Mouse (Mus musculus): ENCODE results near the gene Lat.

DNA sequence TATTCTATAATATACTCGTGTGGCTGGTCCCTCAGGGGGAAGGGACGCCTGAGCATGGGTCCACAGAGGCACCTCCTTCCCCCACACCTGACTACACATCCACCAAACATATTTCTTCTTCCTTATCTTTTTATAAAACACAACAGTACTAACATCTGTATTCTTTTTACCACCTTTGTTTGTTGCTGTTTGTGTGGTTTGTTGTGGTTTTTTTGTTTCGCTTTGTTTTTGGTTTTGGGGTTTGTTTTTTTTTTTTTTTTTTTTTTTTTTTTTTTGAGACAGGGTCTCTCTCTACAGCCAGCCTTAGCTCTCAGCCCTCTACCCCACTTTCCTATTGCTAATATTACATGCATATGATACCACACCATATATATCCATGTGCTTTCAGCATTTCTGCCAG is 23.4 kb downstream of the Lat start:
- TF ChIP-seq POLR2A (IDR thresholded peaks at IDR 0.05; ENCODE audit: borderline replicate concordance, control insufficient read depth, low read depth, low read length): no peak
- no peak for TF ChIP-seq CTCF (IDR thresholded peaks at IDR 0.05; ENCODE audit: control insufficient read depth, insufficient read depth, low read length)

All from bone marrow, adult 2 months (tissue).